Mouse (Mus musculus): ENCODE data around the gene Actn4. TPM values are rescaled to one million over a fixed set of nuclear protein-coding genes. Genes with fewer than 3 reads are reported as not detected.

Gene Actn4
- total and polyA plus RNA-seq, 3 experiments, result 60.5 to 267 TPM; not detected in 1

GRCm38 (mm10) chr7:28945416-28946270 lies 16.5 kb downstream of the Actn4 start:
- Histone ChIP-seq H3K9ac (ENCODE audit: control insufficient read depth, low read depth, low read length, poor library complexity, severe bottlenecking) (no peak overlapping the region), H3K4me3 (ENCODE audit: control insufficient read depth in 1 of 2, insufficient read depth in 1 of 2, low read depth in 2 of 2, low read length in 2 of 2) (no peak overlapping the region), H3K79me2 (ENCODE audit: control insufficient read depth, insufficient read depth, low read length, poor library complexity) (peaks cover 59% of the 10 kb centered on the region), H3K4me1 (ENCODE audit: control insufficient read depth in 1 of 2, insufficient read depth in 2 of 2, low read length in 2 of 2) (peaks cover 4% of the 10 kb centered on the region in 2 experiments; a peak in 2 of 4 replicates), H3K9me3 (replicated peaks; ENCODE audit: insufficient read depth, low read length) (no peaks in the 10 kb centered on the region), H3K36me3 (ENCODE audit: control insufficient read depth in 1 of 2, insufficient read depth in 2 of 2, low read length in 2 of 2) (peaks cover 9 to 10% of the 10 kb centered on the region in 2 experiments), H3K27ac (ENCODE audit: control insufficient read depth, low read depth, low read length) (no peak overlapping the region), H3K27me3 (ENCODE audit: control insufficient read depth in 1 of 2, insufficient read depth in 2 of 2, low read length in 2 of 2) (no peaks in the 10 kb centered on the region)
- DNase-seq (ENCODE audit: low read depth, low spot score), result no peak
- TF ChIP-seq ZC3H11A (IDR thresholded peaks at IDR 0.05; ENCODE audit: low read depth, low read length) (no peak), POLR2AphosphoS5 (IDR thresholded peaks at IDR 0.05; ENCODE audit: borderline replicate concordance, low read depth, low read length) (no peak), GABPA (IDR thresholded peaks at IDR 0.05; ENCODE audit: low read depth, low read length) (no peak), MYB (IDR thresholded peaks at IDR 0.05; ENCODE audit: low read depth, low read length) (no peak), MEF2A (IDR thresholded peaks at IDR 0.05; ENCODE audit: extremely low read depth, insufficient replicate concordance, low read depth, low read length, poor library complexity, severe bottlenecking) (no peak), ELF1 (IDR thresholded peaks at IDR 0.05; ENCODE audit: low read depth, low read length) (no peak), USF2 (IDR thresholded peaks at IDR 0.05; ENCODE audit: borderline replicate concordance in 1 of 2, insufficient read depth in 1 of 2, low read depth in 1 of 2, low read length in 2 of 2) (no peak), TBP (IDR thresholded peaks at IDR 0.05; ENCODE audit: low read depth, low read length) (no peak), MAX (IDR thresholded peaks at IDR 0.05; ENCODE audit: low read length) (no peak), RCOR1 (IDR thresholded peaks at IDR 0.05; ENCODE audit: low read depth, low read length) (no peak), UBTF (IDR thresholded peaks at IDR 0.05; ENCODE audit: borderline replicate concordance, insufficient read depth, low read depth, low read length) (no peak)

- peaks cover 55% of the 10 kb centered on the region for H3K79me2 ChIP-seq (ENCODE audit: control insufficient read depth, insufficient read depth, low read length, poor library complexity)
- H3K27ac ChIP-seq (ENCODE audit: control insufficient read depth, low read depth, low read length), result no peak overlapping the region
- no peak overlapping the region for H3K4me3 ChIP-seq (ENCODE audit: control insufficient read depth in 1 of 2, insufficient read depth in 1 of 2, low read depth in 2 of 2, low read length in 2 of 2)
- H3K36me3 ChIP-seq (ENCODE audit: control insufficient read depth in 1 of 2, insufficient read depth in 2 of 2, low read length in 2 of 2), result peaks cover 6% of the 10 kb centered on the region in 2 experiments
- DNase-seq (ENCODE audit: low read depth, low spot score), result no peak
- H3K9me3 ChIP-seq (replicated peaks; ENCODE audit: insufficient read depth, low read length), result no peaks in the 10 kb centered on the region
- no peaks in the 10 kb centered on the region for H3K27me3 ChIP-seq (ENCODE audit: control insufficient read depth in 1 of 2, insufficient read depth in 2 of 2, low read length in 2 of 2)
- peaks cover 0 to 4% of the 10 kb centered on the region in 2 experiments; a peak in 2 of 4 replicates for H3K4me1 ChIP-seq (ENCODE audit: control insufficient read depth in 1 of 2, insufficient read depth in 2 of 2, low read length in 2 of 2)
- TF ChIP-seq NELFE (IDR thresholded peaks at IDR 0.05; ENCODE audit: low read depth, low read length) (no peak), CHD2 (IDR thresholded peaks at IDR 0.05; ENCODE audit: low read length) (no peak), ZC3H11A (IDR thresholded peaks at IDR 0.05; ENCODE audit: low read depth, low read length) (no peak), TBP (IDR thresholded peaks at IDR 0.05; ENCODE audit: low read depth, low read length) (no peak), KAT2A (conservative IDR thresholded peaks at IDR 0.05; ENCODE audit: low read depth, low read length) (no peak), MAFK (IDR thresholded peaks at IDR 0.05; ENCODE audit: borderline replicate concordance, low read depth, low read length) (no peak), ZKSCAN1 (IDR thresholded peaks at IDR 0.05; ENCODE audit: low read depth, low read length) (no peak), TCF12 (IDR thresholded peaks at IDR 0.05; ENCODE audit: low read depth, low read length) (no peak), ZMIZ1 (IDR thresholded peaks at IDR 0.05; ENCODE audit: low read depth, low read length) (no peak), RAD21 (IDR thresholded peaks at IDR 0.05; ENCODE audit: low read depth, low read length) (no peak), RCOR1 (IDR thresholded peaks at IDR 0.05; ENCODE audit: low read depth, low read length) (no peak), CHD1 (IDR thresholded peaks at IDR 0.05; ENCODE audit: low read depth, low read length) (no peak), MXI1 (IDR thresholded peaks at IDR 0.05; ENCODE audit: low read depth, low read length) (no peak), E2F4 (IDR thresholded peaks at IDR 0.05; ENCODE audit: borderline replicate concordance, low read depth, low read length) (no peak), POLR2AphosphoS5 (IDR thresholded peaks at IDR 0.05; ENCODE audit: borderline replicate concordance, low read depth, low read length) (no peak), GATA1 (IDR thresholded peaks at IDR 0.05; ENCODE audit: low read depth, low read length) (no peak), CTCF (IDR thresholded peaks at IDR 0.05 in 2 of 3, conservative IDR thresholded peaks at IDR 0.05 in 1 of 3; ENCODE audit: control insufficient read depth in 1 of 3, insufficient read depth in 1 of 3, low read depth in 2 of 3, low read length in 3 of 3, poor library complexity in 1 of 3, severe bottlenecking in 1 of 3) (no peak)
- H3K9ac ChIP-seq (ENCODE audit: control insufficient read depth, low read depth, low read length, poor library complexity, severe bottlenecking), result no peak overlapping the region
Measured at GRCm38 (mm10) chr7:28944756-28945415, 17.3 kb downstream of the Actn4 start.

Data from MEL (cell line).